Mouse (Mus musculus): ENCODE measurements at regions not wholly inside any gene's neighbourhood (a gene's known extent, or its start where the extent isn't known, plus 50 kb on each side); places are given as distances from the start of the nearest gene placed in this dataset.

DNA sequence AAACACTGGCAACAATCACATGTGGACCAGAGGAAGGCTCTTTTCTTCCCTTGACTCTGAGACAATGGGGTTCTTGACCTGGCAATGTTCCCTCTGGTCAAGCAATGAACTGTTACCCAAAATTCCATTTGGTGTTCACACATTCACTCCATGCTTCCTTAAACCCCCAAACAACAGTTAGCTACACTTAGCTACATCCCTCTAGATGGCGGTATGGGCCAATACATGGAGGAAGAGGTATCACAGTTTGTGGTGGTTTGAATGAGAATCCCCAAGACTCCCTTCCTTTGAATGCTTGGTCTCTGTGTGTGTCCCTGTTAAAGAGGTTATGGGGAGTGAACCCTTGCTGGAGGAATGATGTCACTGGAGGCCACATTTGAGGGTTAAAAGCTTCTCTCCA lies 274.9 kb downstream of the Slc16a7 start:
- Histone ChIP-seq H3K9me3 (replicated peaks; ENCODE audit: low read length) (no peaks in the 10 kb centered on the region), H3K9ac (ENCODE audit: low read depth, low read length) (no peak overlapping the region), H3K36me3 (ENCODE audit: insufficient read depth, low read length) (no peaks in the 10 kb centered on the region), H3K4me3 (replicated peaks; ENCODE audit: low read depth, low read length) (no peak overlapping the region), H3K4me2 (ENCODE audit: low read length) (no peak overlapping the region), H3K27me3 (ENCODE audit: insufficient read depth, low read length) (no peaks in the 10 kb centered on the region), H3K4me1 (replicated peaks; ENCODE audit: insufficient read depth, low read length) (no peaks in the 10 kb centered on the region), H3K27ac (no peak overlapping the region)
- no peak for ATAC-seq (replicated peaks; ENCODE audit: low FRiP score, low read depth)
- TF ChIP-seq CTCF (IDR thresholded peaks at IDR 0.05; ENCODE audit: low read depth), result peak; percentile 72
- WGBS, result 32% methylated on average over 1 of the region's 1 CpGs
- DNase-seq (ENCODE audit: low spot score), result peak; percentile 52

DNA sequence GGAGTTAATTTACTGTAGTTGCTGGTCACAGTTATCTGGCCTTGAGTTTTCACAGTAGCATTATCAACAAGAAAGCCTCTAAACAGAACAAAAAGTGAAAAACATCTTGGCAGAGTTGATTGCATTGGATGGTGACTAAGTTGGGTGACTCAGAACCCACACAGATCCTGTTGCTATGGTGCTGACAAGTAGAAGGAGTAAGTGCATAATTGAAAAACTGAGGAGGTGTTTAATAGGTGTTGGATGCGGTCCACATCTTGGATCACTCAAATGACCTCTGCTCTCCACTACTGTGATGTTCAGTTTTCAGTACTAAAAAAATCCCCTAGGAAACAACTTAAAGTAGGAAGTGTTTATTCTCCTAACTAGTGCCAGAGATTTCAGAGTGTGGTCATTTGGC lies 280.3 kb downstream of the Slc16a7 start:
- no peak for ATAC-seq (replicated peaks; ENCODE audit: low FRiP score, low read depth)
- Histone ChIP-seq H3K4me1 (replicated peaks; ENCODE audit: insufficient read depth, low read length) (no peaks in the 10 kb centered on the region), H3K27ac (no peak overlapping the region), H3K9me3 (replicated peaks; ENCODE audit: low read length) (no peaks in the 10 kb centered on the region), H3K9ac (ENCODE audit: low read depth, low read length) (no peak overlapping the region), H3K36me3 (ENCODE audit: insufficient read depth, low read length) (no peaks in the 10 kb centered on the region), H3K4me2 (ENCODE audit: low read length) (no peak overlapping the region), H3K4me3 (replicated peaks; ENCODE audit: low read depth, low read length) (no peak overlapping the region), H3K27me3 (ENCODE audit: insufficient read depth, low read length) (no peaks in the 10 kb centered on the region)
- DNase-seq (ENCODE audit: low spot score), result peak; percentile 28
- TF ChIP-seq CTCF (IDR thresholded peaks at IDR 0.05; ENCODE audit: low read depth), result no peak
- WGBS, result 51% methylated on average over 1 of the region's 1 CpGs

DNA sequence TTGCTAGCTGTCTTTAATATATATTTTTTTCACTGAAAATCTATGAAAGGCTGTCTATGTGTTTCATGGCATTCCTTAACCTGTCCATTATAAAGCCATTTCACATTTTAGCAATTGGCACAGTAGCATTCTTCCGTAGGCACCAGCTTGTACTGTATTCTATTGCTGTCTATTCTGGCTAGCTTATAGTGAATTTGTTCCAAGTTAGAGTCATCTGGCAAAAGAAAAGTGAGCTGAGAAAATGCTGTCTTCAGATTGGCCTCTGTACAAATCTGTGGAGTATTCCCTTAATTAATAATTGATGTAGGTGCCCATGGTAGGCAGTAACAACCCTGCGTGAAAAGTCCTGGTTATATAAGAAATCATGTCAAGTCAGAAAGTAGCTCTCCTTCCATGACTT lies 304.3 kb downstream of the Slc16a7 start:
- no peaks in the 10 kb centered on the region for H3K36me3 ChIP-seq (ENCODE audit: insufficient read depth, low read length)
- no peaks in the 10 kb centered on the region for H3K27me3 ChIP-seq (ENCODE audit: insufficient read depth, low read length)
- H3K9ac ChIP-seq (ENCODE audit: low read depth, low read length), result no peak overlapping the region
- DNase-seq (ENCODE audit: low spot score) (no peak), ATAC-seq (replicated peaks; ENCODE audit: low FRiP score, low read depth) (no peak)
- no peaks in the 10 kb centered on the region for H3K9me3 ChIP-seq (replicated peaks; ENCODE audit: low read length)
- WGBS, result 93% methylated on average over 2 of the region's 2 CpGs
- no peak for TF ChIP-seq CTCF (IDR thresholded peaks at IDR 0.05; ENCODE audit: low read depth)
- no peak overlapping the region for H3K4me3 ChIP-seq (replicated peaks; ENCODE audit: low read depth, low read length)
- H3K27ac ChIP-seq, result no peak overlapping the region
- no peak overlapping the region for H3K4me2 ChIP-seq (ENCODE audit: low read length)
- H3K4me1 ChIP-seq (replicated peaks; ENCODE audit: insufficient read depth, low read length), result no peaks in the 10 kb centered on the region

- Histone ChIP-seq H3K27me3 (ENCODE audit: insufficient read depth, low read length) (no peaks in the 10 kb centered on the region), H3K4me2 (ENCODE audit: low read length) (no peak overlapping the region), H3K27ac (no peak overlapping the region), H3K9me3 (replicated peaks; ENCODE audit: low read length) (no peaks in the 10 kb centered on the region), H3K9ac (ENCODE audit: low read depth, low read length) (no peak overlapping the region), H3K4me3 (replicated peaks; ENCODE audit: low read depth, low read length) (no peak overlapping the region), H3K4me1 (replicated peaks; ENCODE audit: insufficient read depth, low read length) (no peaks in the 10 kb centered on the region), H3K36me3 (ENCODE audit: insufficient read depth, low read length) (no peaks in the 10 kb centered on the region)
- WGBS, result 82% methylated on average over 5 of the region's 5 CpGs
- TF ChIP-seq CTCF (IDR thresholded peaks at IDR 0.05; ENCODE audit: low read depth), result no peak
- ATAC-seq (replicated peaks; ENCODE audit: low FRiP score, low read depth), result no peak
- no peak for DNase-seq (ENCODE audit: low spot score)
These were observed 316.9 kb downstream of the Slc16a7 start for GRCm38 (mm10) chr10:125072401-125072800.

DNA sequence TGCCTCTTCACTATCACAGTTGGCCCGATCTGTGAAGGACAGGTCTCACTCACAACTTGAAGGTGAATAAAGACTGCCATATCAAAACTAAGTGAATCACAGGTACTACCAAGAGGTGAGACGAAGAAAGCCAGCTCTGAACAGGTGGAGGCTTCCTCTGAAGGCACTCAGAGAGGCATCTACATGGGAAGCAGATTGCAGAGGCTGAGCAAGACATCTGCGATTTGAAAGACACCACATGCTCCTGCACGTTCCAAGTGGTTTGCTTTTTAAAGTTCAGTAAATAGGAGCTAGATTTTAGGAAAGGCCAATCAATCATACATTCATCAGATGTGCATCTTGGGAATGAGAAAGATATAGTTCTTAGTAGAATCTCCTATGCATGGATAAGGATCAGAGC lies 319.0 kb downstream of the Slc16a7 start:
- no peaks in the 10 kb centered on the region for H3K9me3 ChIP-seq (replicated peaks; ENCODE audit: low read length)
- H3K4me3 ChIP-seq (replicated peaks; ENCODE audit: low read depth, low read length), result no peak overlapping the region
- ATAC-seq (replicated peaks; ENCODE audit: low FRiP score, low read depth) (no peak), DNase-seq (ENCODE audit: low spot score) (no peak)
- H3K4me1 ChIP-seq (replicated peaks; ENCODE audit: insufficient read depth, low read length), result no peaks in the 10 kb centered on the region
- 86% methylated on average over 4 of the region's 4 CpGs for WGBS
- H3K27me3 ChIP-seq (ENCODE audit: insufficient read depth, low read length), result no peaks in the 10 kb centered on the region
- no peak overlapping the region for H3K4me2 ChIP-seq (ENCODE audit: low read length)
- no peaks in the 10 kb centered on the region for H3K36me3 ChIP-seq (ENCODE audit: insufficient read depth, low read length)
- no peak for TF ChIP-seq CTCF (IDR thresholded peaks at IDR 0.05; ENCODE audit: low read depth)
- no peak overlapping the region for H3K27ac ChIP-seq
- no peak overlapping the region for H3K9ac ChIP-seq (ENCODE audit: low read depth, low read length)

GRCm38 (mm10) chr10:125039290-125039689 lies 350.0 kb downstream of the Slc16a7 start:
- WGBS, result 77% methylated on average over 3 of the region's 3 CpGs
- DNase-seq (ENCODE audit: low spot score), result no peak
- Histone ChIP-seq H3K9me3 (replicated peaks; ENCODE audit: low read length) (no peaks in the 10 kb centered on the region), H3K27me3 (ENCODE audit: insufficient read depth, low read length) (no peaks in the 10 kb centered on the region), H3K36me3 (ENCODE audit: insufficient read depth, low read length) (no peaks in the 10 kb centered on the region), H3K27ac (no peak overlapping the region), H3K4me1 (replicated peaks; ENCODE audit: insufficient read depth, low read length) (no peaks in the 10 kb centered on the region), H3K9ac (ENCODE audit: low read depth, low read length) (no peak overlapping the region), H3K4me2 (ENCODE audit: low read length) (no peak overlapping the region), H3K4me3 (replicated peaks; ENCODE audit: low read depth, low read length) (no peak overlapping the region)
- no peak for ATAC-seq (replicated peaks; ENCODE audit: low FRiP score, low read depth)
- TF ChIP-seq CTCF (IDR thresholded peaks at IDR 0.05; ENCODE audit: low read depth), result no peak

- Histone ChIP-seq H3K4me2 (ENCODE audit: low read length) (no peak overlapping the region), H3K27me3 (ENCODE audit: insufficient read depth, low read length) (no peaks in the 10 kb centered on the region), H3K27ac (no peak overlapping the region), H3K9me3 (replicated peaks; ENCODE audit: low read length) (no peaks in the 10 kb centered on the region), H3K4me1 (replicated peaks; ENCODE audit: insufficient read depth, low read length) (no peaks in the 10 kb centered on the region), H3K4me3 (replicated peaks; ENCODE audit: low read depth, low read length) (no peak overlapping the region), H3K36me3 (ENCODE audit: insufficient read depth, low read length) (no peaks in the 10 kb centered on the region), H3K9ac (ENCODE audit: low read depth, low read length) (no peak overlapping the region)
- TF ChIP-seq CTCF (IDR thresholded peaks at IDR 0.05; ENCODE audit: low read depth), result no peak
- ATAC-seq (replicated peaks; ENCODE audit: low FRiP score, low read depth) (no peak), DNase-seq (ENCODE audit: low spot score) (no peak)
- WGBS, result 86% methylated on average over 7 of the region's 7 CpGs
These were observed 353.6 kb downstream of the Slc16a7 start for GRCm38 (mm10) chr10:125035631-125036030.

Measured in kidney, postnatal 0 days (tissue).